Mouse (Mus musculus) thymus, postnatal 10 days (tissue): ENCODE measurements around the gene Pde8b.
"Not testable (repeated sequence)": the region's sequence is repeated elsewhere in the genome, so short reads cannot be mapped to it uniquely, and the experiment has no call there.

Source experiments
- DNase-seq, 2 experiments: peaks; one replicate each; pipeline ENCODE4 v3.0.0; 2021; ENCODE audit warnings: low spot score in 2 of 2

Gene Pde8b

GRCm38 (mm10) chr13:95221882-95222568 is 28.1 kb downstream of the Pde8b start:
- DNase-seq: no peak

- not testable (repeated sequence) for DNase-seq
Measured at GRCm38 (mm10) chr13:95215661-95216170, 34.4 kb downstream of the Pde8b start.

- DNase-seq: no peak
Measured at GRCm38 (mm10) chr13:95212320-95212719, 37.8 kb downstream of the Pde8b start.

- DNase-seq: not testable (repeated sequence)
Measured at GRCm38 (mm10) chr13:95207301-95207700, 42.8 kb downstream of the Pde8b start.

GRCm38 (mm10) chr13:95202151-95202758 is 47.9 kb downstream of the Pde8b start:
- DNase-seq: no peak

- no peak for DNase-seq
Measured at GRCm38 (mm10) chr13:95200817-95201216, 49.3 kb downstream of the Pde8b start.

- no peak for DNase-seq
Measured at GRCm38 (mm10) chr13:95200036-95200435, 50.1 kb downstream of the Pde8b start.

GRCm38 (mm10) chr13:95196106-95196705 is 53.9 kb downstream of the Pde8b start:
- no peak for DNase-seq

- no peak for DNase-seq
Measured at GRCm38 (mm10) chr13:95191951-95192350, 58.2 kb downstream of the Pde8b start.

GRCm38 (mm10) chr13:95189111-95189510 is 61.0 kb downstream of the Pde8b start:
- no peak for DNase-seq

GRCm38 (mm10) chr13:95187153-95187665 is 62.9 kb downstream of the Pde8b start:
- DNase-seq: no peak

GRCm38 (mm10) chr13:95186741-95187035 is 63.4 kb downstream of the Pde8b start:
- no peak for DNase-seq

- no peak for DNase-seq
Measured at GRCm38 (mm10) chr13:95185891-95186740, 64.0 kb downstream of the Pde8b start.

GRCm38 (mm10) chr13:95183686-95184085 is 66.5 kb downstream of the Pde8b start:
- no peak for DNase-seq

GRCm38 (mm10) chr13:95180208-95180607 is 69.9 kb downstream of the Pde8b start:
- no peak for DNase-seq

- DNase-seq: no peak
Measured at GRCm38 (mm10) chr13:95177326-95177725, 72.8 kb downstream of the Pde8b start.

- DNase-seq: no peak
Measured at GRCm38 (mm10) chr13:95176399-95176798, 73.7 kb downstream of the Pde8b start.

- DNase-seq: no peak
Measured at GRCm38 (mm10) chr13:95174253-95174652, 75.9 kb downstream of the Pde8b start.

GRCm38 (mm10) chr13:95172346-95172745 is 77.8 kb downstream of the Pde8b start:
- DNase-seq: no peak

- no peak for DNase-seq
Measured at GRCm38 (mm10) chr13:95160211-95160610, 89.9 kb downstream of the Pde8b start.

- no peak for DNase-seq
Measured at GRCm38 (mm10) chr13:95158986-95159385, 91.2 kb downstream of the Pde8b start.

- DNase-seq: no peak
Measured at GRCm38 (mm10) chr13:95144746-95145145, 105.4 kb downstream of the Pde8b start.
